Mouse (Mus musculus) embryonic facial prominence, embryonic 13.5 days (tissue): Measurements from ENCODE around the gene Tmem91. TPM values are rescaled to one million over a fixed set of nuclear protein-coding genes. Genes with fewer than 3 reads are reported as not detected.
A peak's percentile ranks its signal among the peaks of the same experiment; 100 is the strongest.

Source experiments
- ATAC-seq: fragments of 200-750 bp; cut with Nextera tagmentation; 2 replicates; pipeline ENCODE4 v1.8.0; 2017; ENCODE audit warnings: low read depth; ENCODE audit not compliant: insufficient number of reproducible peaks, insufficient read depth, low FRiP score, low TSS enrichment
- H3K27ac ChIP-seq: fragments of 300-500 bp; sonication (generic); 2 replicates; pipeline ENCODE4 v1.5.1; 2015; ENCODE audit warnings: moderate library complexity, mild to moderate bottlenecking, inconsistent platforms
- H3K27me3 ChIP-seq: fragments of 300-500 bp; sonication (generic); 2 replicates; pipeline ENCODE4 v1.6.1; 2015; ENCODE audit warnings: mild to moderate bottlenecking, inconsistent platforms
- H3K36me3 ChIP-seq: fragments of 300-500 bp; sonication (generic); 2 replicates; pipeline ENCODE4 v1.6.1; 2015; ENCODE audit warnings: mild to moderate bottlenecking, inconsistent platforms
- H3K4me1 ChIP-seq: fragments of 300-500 bp; sonication (generic); 2 replicates; pipeline ENCODE4 v1.6.1; 2015; ENCODE audit warnings: inconsistent platforms
- H3K4me2 ChIP-seq: fragments of 300-500 bp; sonication (generic); 2 replicates; pipeline ENCODE4 v1.6.1; 2015; ENCODE audit warnings: moderate library complexity, mild to moderate bottlenecking, inconsistent platforms
- H3K4me3 ChIP-seq: fragments of 300-500 bp; sonication (generic); 2 replicates; pipeline ENCODE4 v1.5.1; 2015; ENCODE audit warnings: mild to moderate bottlenecking, inconsistent platforms
- H3K9ac ChIP-seq: fragments of 300-500 bp; sonication (generic); 2 replicates; pipeline ENCODE4 v1.6.1; 2015; ENCODE audit warnings: mild to moderate bottlenecking, inconsistent platforms
- H3K9me3 ChIP-seq: fragments of 300-500 bp; sonication (generic); 2 replicates; pipeline ENCODE4 v1.6.1; 2016; ENCODE audit warnings: inconsistent platforms
- WGBS: fragments of 180-500 bp; shearing (Covaris S2); methylation state at CpG from one replicate; pipeline ENCODE4 v1.1.7; 2015; ENCODE audit warnings: mixed read lengths; 5-methylcytosine and 5-hydroxymethylcytosine counted together
- polyA plus RNA-seq: library from polyadenylated mRNA; unstranded; fragments of >200 nt; fragmentation: Nextera tagmentation; extraction: Ambion mirVana; gene quantifications from 2 replicates; pipeline ENCODE4 v1.2.1, GENCODE M21; 2015

The Tmem91 gene
- polyA plus RNA-seq, 1 experiment from 2014 or later, result 3.8 TPM

DNA sequence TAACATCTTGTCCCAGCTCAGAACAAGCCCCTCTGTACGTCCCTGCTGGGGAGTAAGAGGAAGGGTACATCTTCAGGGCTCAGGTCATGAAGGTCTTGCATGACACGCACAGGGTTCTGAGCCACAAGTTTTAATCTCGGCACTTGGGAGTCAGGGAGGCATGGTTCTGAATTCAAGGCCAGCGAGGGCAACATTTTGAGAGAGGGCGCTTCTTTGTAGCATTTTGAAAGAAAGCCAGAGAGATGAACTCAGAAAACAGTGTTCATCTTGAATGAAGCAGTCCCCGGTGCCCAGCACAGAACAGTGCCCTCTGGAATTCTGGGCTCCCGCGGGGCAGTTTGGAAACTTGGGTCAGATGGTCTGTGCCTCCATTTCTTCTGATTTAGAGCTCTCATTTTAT, 8.6 kb downstream of the Tmem91 start:
- H3K27me3 ChIP-seq, result no peaks in the 10 kb centered on the region
- 94% methylated on average over 8 of the region's 8 CpGs for WGBS
- peaks cover 68% of the 10 kb centered on the region for H3K36me3 ChIP-seq

GRCm38 (mm10) chr7:25658657-25659472, 16.1 kb downstream of the Tmem91 start, which contains the start of the genes Bckdha and Exosc5:
Gene Bckdha (minus strand): TSS chr7:25658981.
Gene Exosc5 (plus strand): TSS chr7:25659164.
- ATAC-seq, result peak; percentile 97
- no peaks in the 10 kb centered on the region for H3K9me3 ChIP-seq
- peak within 1 kb of the TSS; percentile 86 for H3K4me2 ChIP-seq
- H3K27ac ChIP-seq, result 0 out of 2 replicates have a peak within 1 kb of the TSS, but pooled peaks have one; percentile 11
- peak within 1 kb of the TSS; percentile 80 for H3K9ac ChIP-seq
- WGBS, result under 1% methylated on average over 50 of the region's 50 CpGs
- H3K4me3 ChIP-seq, result peak within 1 kb of the TSS; percentile 71
- no peaks in the 10 kb centered on the region for H3K27me3 ChIP-seq
- peaks cover 19% of the 10 kb centered on the region for H3K36me3 ChIP-seq
- H3K4me1 ChIP-seq, result peaks cover 20% of the 10 kb centered on the region

More for the DNA sequence above, 8.6 kb downstream of the Tmem91 start:
- Histone ChIP-seq H3K4me2 (no peak overlapping the region), H3K4me1 (no peaks in the 10 kb centered on the region; the same call in 1 of the 2 replicates), H3K9me3 (no peaks in the 10 kb centered on the region), H3K4me3 (no peak overlapping the region), H3K9ac (no peak overlapping the region), H3K27ac (no peak overlapping the region)
- ATAC-seq, result no peak

DNA sequence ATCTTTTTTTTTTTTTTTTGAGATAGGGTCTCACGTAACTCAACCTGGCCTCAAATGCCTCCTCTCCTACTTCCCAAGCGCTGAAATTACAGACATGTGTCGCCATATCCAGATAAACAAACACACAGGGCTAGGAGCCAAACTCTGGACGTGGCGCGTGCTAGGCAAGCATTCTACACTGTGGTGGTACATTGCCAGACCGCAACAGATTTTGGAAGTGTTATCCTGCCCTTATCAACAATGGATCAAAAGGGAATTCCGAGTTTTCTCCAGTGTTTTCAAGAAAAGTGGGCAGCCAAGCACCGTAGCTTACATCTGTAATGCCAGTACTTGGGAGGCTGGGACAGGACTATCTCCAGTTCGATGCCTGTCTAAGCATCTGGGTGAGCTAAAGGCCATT, 17.2 kb downstream of the Tmem91 start:
- H3K9ac ChIP-seq, result peak overlapping the region; percentile 80
- peak overlapping the region; percentile 71 for H3K4me3 ChIP-seq
- H3K27ac ChIP-seq, result no peak overlapping the region
- no peak for ATAC-seq
- peak overlapping the region; percentile 86 for H3K4me2 ChIP-seq
- peaks cover 20% of the 10 kb centered on the region for H3K4me1 ChIP-seq
- H3K27me3 ChIP-seq, result no peaks in the 10 kb centered on the region
- WGBS, result 35% methylated on average over 10 of the region's 10 CpGs
- H3K36me3 ChIP-seq, result peaks cover 9% of the 10 kb centered on the region
- H3K9me3 ChIP-seq, result no peaks in the 10 kb centered on the region

- Histone ChIP-seq H3K4me2 (no peak overlapping the region), H3K27ac (no peak overlapping the region), H3K4me1 (peaks cover 20% of the 10 kb centered on the region), H3K9me3 (no peaks in the 10 kb centered on the region), H3K36me3 (no peaks in the 10 kb centered on the region; the same call in 1 of the 2 replicates), H3K9ac (no peak overlapping the region), H3K4me3 (no peak overlapping the region), H3K27me3 (no peaks in the 10 kb centered on the region)
- 73% methylated on average over 11 of the region's 11 CpGs for WGBS
- ATAC-seq, result no peak
Measured at GRCm38 (mm10) chr7:25655601-25656428, 19.2 kb downstream of the Tmem91 start.

DNA sequence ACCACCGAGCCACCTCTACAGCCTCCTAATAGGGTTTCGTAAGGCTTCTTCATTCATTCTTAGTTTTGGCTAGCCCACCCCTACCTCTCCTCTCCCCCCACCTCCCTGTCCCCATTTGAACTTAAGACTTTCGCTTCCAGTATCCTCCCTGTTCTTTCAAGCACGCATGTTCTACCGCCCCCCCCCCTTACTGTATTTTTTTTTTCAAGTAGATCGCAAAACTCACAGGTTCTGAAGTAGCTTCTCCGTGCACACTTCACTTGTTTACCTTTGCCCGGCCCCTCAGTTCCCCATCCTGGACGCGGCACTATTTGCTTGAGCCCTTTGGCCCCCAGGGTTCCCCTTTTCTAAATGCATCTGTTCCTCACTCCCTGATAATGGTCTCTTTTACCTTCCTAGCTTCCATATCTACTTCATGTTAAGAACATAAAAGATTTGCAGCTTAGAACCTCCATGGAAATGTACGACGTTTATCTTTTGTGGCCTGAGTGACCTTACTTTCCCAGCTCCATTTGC, 22.7 kb downstream of the Tmem91 start:
- no peak overlapping the region for H3K4me3 ChIP-seq
- no peak overlapping the region for H3K9ac ChIP-seq
- H3K36me3 ChIP-seq, result no peaks in the 10 kb centered on the region; the same call in 1 of the 2 replicates
- WGBS, result 92% methylated on average over 12 of the region's 12 CpGs
- H3K4me2 ChIP-seq, result no peak overlapping the region
- no peak for ATAC-seq
- H3K27ac ChIP-seq, result no peak overlapping the region
- H3K27me3 ChIP-seq, result no peaks in the 10 kb centered on the region
- peaks cover 4% of the 10 kb centered on the region for H3K4me1 ChIP-seq
- H3K9me3 ChIP-seq, result no peaks in the 10 kb centered on the region

GRCm38 (mm10) chr7:25651281-25651680, 23.7 kb downstream of the Tmem91 start:
- Histone ChIP-seq H3K27me3 (no peaks in the 10 kb centered on the region), H3K4me3 (no peak overlapping the region), H3K36me3 (no peaks in the 10 kb centered on the region; the same call in 1 of the 2 replicates), H3K4me2 (no peak overlapping the region), H3K9me3 (no peaks in the 10 kb centered on the region), H3K9ac (no peak overlapping the region), H3K4me1 (no peaks in the 10 kb centered on the region), H3K27ac (no peak overlapping the region)
- WGBS, result 89% methylated on average over 8 of the region's 8 CpGs
- ATAC-seq, result no peak

- Histone ChIP-seq H3K36me3 (peaks cover 3% of the 10 kb centered on the region; the same call in 1 of the 2 replicates), H3K4me3 (no peak overlapping the region), H3K27me3 (no peaks in the 10 kb centered on the region), H3K9ac (no peak overlapping the region), H3K9me3 (no peaks in the 10 kb centered on the region), H3K4me1 (no peaks in the 10 kb centered on the region), H3K27ac (no peak overlapping the region), H3K4me2 (no peak overlapping the region)
- WGBS, result 68% methylated on average over 5 of the region's 5 CpGs
- no peak for ATAC-seq
Measured at GRCm38 (mm10) chr7:25649839-25650238, 25.1 kb downstream of the Tmem91 start.

DNA sequence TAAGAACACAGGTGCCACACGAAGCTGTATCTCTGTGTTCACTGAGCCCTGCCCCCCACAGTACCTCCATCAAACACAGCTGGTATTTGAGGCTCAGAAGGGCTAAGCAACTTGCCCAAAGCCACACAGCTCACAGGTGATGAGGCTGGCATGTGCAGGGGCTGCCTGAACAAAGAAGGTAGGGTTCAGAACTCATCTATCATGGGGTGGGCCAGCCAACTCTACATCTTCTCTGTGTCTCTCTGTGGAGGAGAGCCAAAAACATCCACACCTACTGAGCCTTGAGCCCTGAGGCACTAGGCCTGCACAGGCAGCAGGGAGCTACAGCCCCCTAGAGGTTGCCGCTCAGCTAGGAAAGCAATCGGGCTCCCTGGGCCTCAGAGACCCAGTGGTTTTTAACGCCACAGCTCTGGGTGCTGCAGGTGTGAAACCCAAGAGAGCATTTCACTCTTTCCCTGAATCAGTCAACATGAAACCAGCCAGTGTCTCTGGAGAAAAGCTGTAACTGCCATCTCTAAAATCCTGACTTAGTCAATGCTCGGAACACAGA, 27.3 kb downstream of the Tmem91 start:
- Histone ChIP-seq H3K4me2 (no peak overlapping the region), H3K36me3 (peaks cover 3% of the 10 kb centered on the region; the same call in 1 of the 2 replicates), H3K27ac (no peak overlapping the region), H3K9ac (no peak overlapping the region), H3K9me3 (no peaks in the 10 kb centered on the region), H3K4me1 (no peaks in the 10 kb centered on the region), H3K27me3 (no peaks in the 10 kb centered on the region), H3K4me3 (no peak overlapping the region)
- 49% methylated on average over 5 of the region's 5 CpGs for WGBS
- ATAC-seq, result no peak

DNA sequence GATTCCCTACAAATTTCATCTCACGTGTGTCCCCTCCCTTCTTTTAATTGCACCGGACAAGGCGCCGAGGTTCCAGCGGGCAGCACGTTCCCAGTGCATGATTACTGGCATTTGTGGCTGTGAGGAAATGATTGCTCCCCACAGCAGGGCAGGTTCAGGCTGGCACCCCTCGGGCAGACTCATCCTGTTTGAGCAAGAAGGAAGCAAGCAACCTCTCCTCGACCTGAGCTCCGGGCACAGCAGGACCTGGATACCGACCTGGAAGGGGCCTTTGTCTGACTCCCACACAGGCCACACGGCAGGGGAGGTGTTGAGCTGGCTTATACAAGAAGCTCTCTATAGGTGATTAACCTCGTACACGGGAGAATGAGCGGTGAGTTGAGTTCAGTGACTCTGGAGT, 29.9 kb downstream of the Tmem91 start:
- Histone ChIP-seq H3K4me3 (no peak overlapping the region), H3K27ac (no peak overlapping the region), H3K4me2 (no peak overlapping the region), H3K27me3 (no peaks in the 10 kb centered on the region), H3K9me3 (no peaks in the 10 kb centered on the region), H3K9ac (no peak overlapping the region), H3K4me1 (no peaks in the 10 kb centered on the region), H3K36me3 (peaks cover 19% of the 10 kb centered on the region)
- ATAC-seq, result no peak
- 53% methylated on average over 14 of the region's 14 CpGs for WGBS

GRCm38 (mm10) chr7:25644631-25645030, 30.3 kb downstream of the Tmem91 start:
- no peak overlapping the region for H3K4me2 ChIP-seq
- no peak overlapping the region for H3K9ac ChIP-seq
- H3K9me3 ChIP-seq, result no peaks in the 10 kb centered on the region
- H3K4me3 ChIP-seq, result no peak overlapping the region
- peaks cover 22% of the 10 kb centered on the region for H3K36me3 ChIP-seq
- H3K27ac ChIP-seq, result no peak overlapping the region
- H3K27me3 ChIP-seq, result no peaks in the 10 kb centered on the region
- no peaks in the 10 kb centered on the region for H3K4me1 ChIP-seq
- WGBS, result 83% methylated on average over 4 of the region's 4 CpGs
- no peak for ATAC-seq

- Histone ChIP-seq H3K27ac (no peak overlapping the region), H3K4me1 (no peaks in the 10 kb centered on the region), H3K27me3 (no peaks in the 10 kb centered on the region), H3K4me2 (no peak overlapping the region), H3K9me3 (no peaks in the 10 kb centered on the region), H3K4me3 (no peak overlapping the region), H3K36me3 (peaks cover 26% of the 10 kb centered on the region), H3K9ac (no peak overlapping the region)
- WGBS, result 80% methylated on average over 10 of the region's 10 CpGs
- ATAC-seq, result no peak
Measured at GRCm38 (mm10) chr7:25644136-25644535, 30.8 kb downstream of the Tmem91 start.
